Mouse (Mus musculus) layer of hippocampus, adult 9-10 months (tissue): ENCODE data around the gene Zfp523.

ENCODE experiments used
- DNase-seq: peaks from one replicate; pipeline ENCODE4 v3.0.0; 2022; ENCODE audit warnings: low spot score

The Zfp523 gene

DNA sequence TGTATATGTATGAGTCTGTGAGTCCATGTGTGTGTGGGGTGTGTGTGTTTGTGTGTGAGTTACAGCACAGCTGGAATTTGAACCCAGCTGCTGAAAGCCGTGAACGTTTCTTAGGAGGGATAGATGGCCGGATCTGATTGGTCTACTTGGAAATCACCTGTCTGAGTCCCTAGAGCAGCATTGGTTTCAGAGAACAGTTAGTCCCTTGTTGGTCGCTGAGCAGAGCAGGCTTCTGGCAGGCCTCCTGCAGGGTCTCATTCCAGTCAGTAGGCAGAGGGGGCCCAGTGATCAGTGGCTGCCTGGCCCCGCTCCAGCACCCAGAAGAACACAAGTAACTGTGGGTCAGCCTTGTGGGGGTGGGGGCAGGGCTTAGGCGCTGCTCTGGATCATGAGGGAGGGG, 67.8 kb downstream of the Zfp523 start:
- DNase-seq, result no peak

- no peak for DNase-seq
Observed at GRCm38 (mm10) chr17:28246640-28247039, 69.7 kb downstream of the Zfp523 start.

DNA sequence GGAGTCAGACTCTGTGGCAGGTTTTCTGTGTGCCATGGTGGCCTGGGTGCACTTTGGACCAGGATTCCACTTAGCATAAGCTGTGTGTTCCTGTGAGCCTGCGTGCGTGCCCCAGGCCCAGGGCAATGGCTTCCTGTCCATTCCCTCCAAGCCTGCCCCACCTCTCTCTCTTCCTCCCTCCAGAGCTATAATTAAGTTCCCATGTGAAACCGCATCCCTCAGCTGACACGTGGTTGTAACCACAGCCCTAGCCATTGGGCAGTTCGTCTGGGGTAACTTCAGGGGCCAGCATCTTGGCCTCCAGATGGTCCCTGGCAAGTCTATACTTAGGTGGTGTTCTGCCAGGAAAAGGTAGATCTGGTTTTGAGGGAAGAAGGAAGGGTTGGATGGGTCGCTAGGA, 70.7 kb downstream of the Zfp523 start:
- DNase-seq, result no peak

DNA sequence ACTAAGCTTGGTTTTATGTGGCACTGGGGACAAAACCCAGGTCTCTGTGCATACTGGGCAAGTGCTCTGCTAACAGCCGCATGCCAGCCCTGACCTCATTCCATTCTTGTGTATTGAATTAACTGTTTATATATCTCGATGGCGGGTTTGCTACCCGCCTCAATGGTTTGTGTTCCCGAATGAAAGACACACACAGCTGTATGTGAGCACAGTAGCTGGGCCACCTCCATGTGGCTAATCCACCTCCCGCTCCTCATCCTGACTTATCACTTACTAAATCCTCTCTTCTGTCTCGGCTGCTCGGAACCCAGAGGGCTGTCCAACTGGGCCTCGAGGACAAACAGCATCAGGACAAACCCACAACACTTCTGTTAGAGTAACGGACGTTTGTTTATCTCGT, 72.1 kb downstream of the Zfp523 start:
- no peak for DNase-seq

GRCm38 (mm10) chr17:28251579-28252280, 74.8 kb downstream of the Zfp523 start:
- DNase-seq, result no peak

GRCm38 (mm10) chr17:28252281-28252648, 75.3 kb downstream of the Zfp523 start:
- no peak for DNase-seq

DNA sequence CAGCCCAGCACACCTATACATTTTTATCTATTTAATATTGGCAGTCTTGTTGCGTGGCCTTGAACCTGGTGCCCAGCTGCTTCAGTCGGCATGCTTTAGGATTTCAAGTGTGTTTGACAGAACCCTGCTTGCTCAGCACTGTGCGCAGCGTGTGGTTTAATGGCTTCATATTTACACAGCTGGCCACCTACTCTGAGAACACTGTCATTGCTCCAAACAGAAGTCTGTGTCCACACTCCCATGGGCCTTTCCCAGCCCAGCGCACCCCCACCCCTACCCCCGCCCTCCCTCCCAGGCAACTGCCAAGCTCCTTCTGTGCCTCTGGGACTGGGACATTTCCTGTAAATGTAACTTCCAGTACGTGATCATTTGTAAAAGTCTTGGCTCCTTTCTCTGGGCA, 76.3 kb downstream of the Zfp523 start:
- no peak for DNase-seq

- DNase-seq, result no peak
Observed at GRCm38 (mm10) chr17:28254804-28255203, 77.9 kb downstream of the Zfp523 start.
